Mouse (Mus musculus) CH12.LX (cell line): ENCODE measurements around the gene Olfr623. TPM values are rescaled to one million over a fixed set of nuclear protein-coding genes. Genes with fewer than 3 reads are reported as not detected.

Experiments used
- DNase-seq: peaks from one replicate; pipeline ENCODE4 v3.0.0-alpha.2; 2013; ENCODE audit errors: extremely low read depth
- H3K27ac ChIP-seq: 2 replicates; pipeline ENCODE4 v1.5.1; 2012; ENCODE audit warnings: low read depth, mild to moderate bottlenecking, control low read depth, moderate library complexity; ENCODE audit not compliant: insufficient read depth
- H3K27me3 ChIP-seq: replicated peaks from 2 replicates; pipeline ENCODE3; 2012; ENCODE audit warnings: inconsistent platforms
- H3K36me3 ChIP-seq, 2 experiments: replicated peaks in 1 of 2; 2 replicates each; pipeline versions ENCODE3 to v1.6.1; 2012; ENCODE audit warnings: inconsistent platforms in 1 of 2, low read length in 1 of 2, mild to moderate bottlenecking in 1 of 2, mixed read lengths in 1 of 2, moderate library complexity in 1 of 2; ENCODE audit not compliant: control insufficient read depth in 1 of 2, insufficient read depth in 1 of 2
- H3K4me1 ChIP-seq, 2 experiments: 2 replicates each; pipeline ENCODE4 v1.6.1; 2012; ENCODE audit warnings: inconsistent platforms in 1 of 2, moderate library complexity in 1 of 2; ENCODE audit not compliant: insufficient read depth in 2 of 2, control insufficient read depth in 1 of 2
- H3K4me2 ChIP-seq: 2 replicates; pipeline ENCODE4 v1.6.1; 2012; ENCODE audit warnings: low read depth, mild to moderate bottlenecking, control low read depth; ENCODE audit not compliant: poor library complexity, insufficient read depth, severe bottlenecking
- H3K4me3 ChIP-seq, 3 experiments: fragments of 150-350 bp in 1 of 3; sonication (generic) in 1 of 3; replicated peaks in 1 of 3; 2 replicates each; pipeline versions ENCODE3 to v1.5.1; 2011 to 2012; ENCODE audit warnings: low read depth in 2 of 3, low read length in 2 of 3, mild to moderate bottlenecking in 2 of 3, moderate library complexity in 2 of 3, control low read depth in 1 of 3, improper control_type of control experiment in 1 of 3, inconsistent platforms in 1 of 3, mixed read lengths in 1 of 3; ENCODE audit not compliant: poor library complexity in 1 of 3
- H3K79me2 ChIP-seq: replicated peaks from 2 replicates; pipeline ENCODE4 v1.6.1; 2012; ENCODE audit warnings: mild to moderate bottlenecking, moderate library complexity; ENCODE audit not compliant: control insufficient read depth, poor library complexity, insufficient read depth, severe bottlenecking; ENCODE audit errors: extremely low read depth
- H3K9ac ChIP-seq: 2 replicates; pipeline ENCODE4 v1.6.1; 2012; ENCODE audit warnings: low read depth, mild to moderate bottlenecking, control low read depth, moderate library complexity; ENCODE audit not compliant: insufficient read depth
- H3K9me3 ChIP-seq: replicated peaks from 2 replicates; pipeline ENCODE3; 2012; ENCODE audit warnings: low read length, inconsistent platforms, mixed read lengths
- CHD1 ChIP-seq: IDR thresholded peaks from 2 replicates; pipeline ENCODE4 v1.6.1; 2012; ENCODE audit warnings: low read depth, low read length, improper control_type of control experiment, inconsistent platforms
- CHD2 ChIP-seq: IDR thresholded peaks from 2 replicates; pipeline ENCODE4 v1.6.1; 2011; ENCODE audit warnings: low read length, improper control_type of control experiment
- CTCF ChIP-seq, 2 experiments: IDR thresholded peaks in 1 of 2; conservative IDR thresholded peaks in 1 of 2; 2 replicates each; pipeline ENCODE4 v1.5.1; 2011 to 2012; ENCODE audit warnings: low read depth in 2 of 2, low read length in 2 of 2, improper control_type of control experiment in 1 of 2, inconsistent platforms in 1 of 2, mild to moderate bottlenecking in 1 of 2, moderate library complexity in 1 of 2
- E2F4 ChIP-seq: IDR thresholded peaks from 2 replicates; pipeline ENCODE4 v1.6.1; 2011; ENCODE audit warnings: low read depth, low read length, improper control_type of control experiment; ENCODE audit not compliant: insufficient replicate concordance
- ELF1 ChIP-seq: IDR thresholded peaks from 2 replicates; pipeline ENCODE4 v1.6.1; 2014; ENCODE audit warnings: low read depth, mild to moderate bottlenecking, inconsistent platforms, low read length, improper control_type of control experiment
- GABPA ChIP-seq: IDR thresholded peaks from 2 replicates; pipeline ENCODE4 v1.6.1; 2012; ENCODE audit warnings: low read depth, low read length, improper control_type of control experiment, inconsistent platforms; ENCODE audit not compliant: insufficient replicate concordance
- HCFC1 ChIP-seq: IDR thresholded peaks from 2 replicates; pipeline ENCODE4 v1.6.1; 2012; ENCODE audit warnings: low read depth, mild to moderate bottlenecking, inconsistent platforms, low read length, improper control_type of control experiment
- IRF4 ChIP-seq: IDR thresholded peaks from 2 replicates; pipeline ENCODE4 v1.6.1; 2014; ENCODE audit warnings: low read depth, mild to moderate bottlenecking, inconsistent platforms, low read length, improper control_type of control experiment
- JUND ChIP-seq: conservative IDR thresholded peaks from 2 replicates; pipeline ENCODE4 v1.6.1; 2011; ENCODE audit warnings: low read depth, low read length, improper control_type of control experiment
- KAT2A ChIP-seq: IDR thresholded peaks from 2 replicates; pipeline ENCODE4 v1.6.1; 2012; ENCODE audit warnings: low read length, improper control_type of control experiment, inconsistent platforms; ENCODE audit not compliant: insufficient replicate concordance
- MAFK ChIP-seq: IDR thresholded peaks from 2 replicates; pipeline ENCODE4 v1.6.1; 2011; ENCODE audit warnings: low read length, improper control_type of control experiment; ENCODE audit not compliant: insufficient replicate concordance
- MAZ ChIP-seq: IDR thresholded peaks from 2 replicates; pipeline ENCODE4 v1.6.1; 2012; ENCODE audit warnings: low read depth, mild to moderate bottlenecking, inconsistent platforms, low read length, improper control_type of control experiment, moderate library complexity
- MXI1 ChIP-seq: IDR thresholded peaks from 2 replicates; pipeline ENCODE4 v1.6.1; 2011; ENCODE audit warnings: mild to moderate bottlenecking, low read depth, low read length, improper control_type of control experiment
- NRF1 ChIP-seq: IDR thresholded peaks from 2 replicates; pipeline ENCODE4 v1.6.1; 2014; ENCODE audit warnings: low read depth, mild to moderate bottlenecking, inconsistent platforms, low read length, improper control_type of control experiment, moderate library complexity
- PAX5 ChIP-seq: IDR thresholded peaks from 2 replicates; pipeline ENCODE4 v1.6.1; 2012; ENCODE audit warnings: low read length, inconsistent platforms, mixed read lengths
- POLR2A ChIP-seq: IDR thresholded peaks from 2 replicates; pipeline ENCODE4 v1.6.1; 2011; ENCODE audit warnings: low read depth, mild to moderate bottlenecking, improper control_type of control experiment, low read length
- RAD21 ChIP-seq: IDR thresholded peaks from 2 replicates; pipeline ENCODE4 v1.6.1; 2011; ENCODE audit warnings: low read depth, mild to moderate bottlenecking, low read length, improper control_type of control experiment, moderate library complexity
- TBP ChIP-seq: conservative IDR thresholded peaks from 2 replicates; pipeline ENCODE4 v1.6.1; 2011; ENCODE audit warnings: low read depth, low read length, improper control_type of control experiment
- TCF12 ChIP-seq: IDR thresholded peaks from 2 replicates; pipeline ENCODE4 v1.6.1; 2014; ENCODE audit warnings: low read depth, mild to moderate bottlenecking, inconsistent platforms, low read length, improper control_type of control experiment
- UBTF ChIP-seq: IDR thresholded peaks from 2 replicates; pipeline ENCODE4 v1.6.1; 2012; ENCODE audit warnings: low read depth, mild to moderate bottlenecking, inconsistent platforms, low read length, improper control_type of control experiment, moderate library complexity
- USF1 ChIP-seq: IDR thresholded peaks from 2 replicates; pipeline ENCODE4 v1.6.1; 2014; ENCODE audit warnings: low read depth, mild to moderate bottlenecking, inconsistent platforms, low read length, improper control_type of control experiment
- ZC3H11A ChIP-seq: IDR thresholded peaks from 2 replicates; pipeline ENCODE4 v1.6.1; 2012; ENCODE audit warnings: low read depth, mild to moderate bottlenecking, inconsistent platforms, low read length, improper control_type of control experiment
- dilution Hi-C: fragments of 300-500 bp; cut with MboI; formaldehyde crosslinking; loops from 2 replicates; pipeline ENCODE4 v1.14.3; 2020; ENCODE audit warnings: low sequenced_read_pairs; ENCODE audit not compliant: extremely low pct_unique_long_range_greater_than_20kb, extremely low pct_ligation_motif_present
- in situ Hi-C: fragments of 300-500 bp; cut with MboI; formaldehyde crosslinking; loops from 3 replicates; pipeline ENCODE4 v1.14.3; 2019; ENCODE audit warnings: low sequenced_read_pairs, low pct_ligation_motif_present, low pct_unique_long_range_greater_than_20kb, mixed read lengths
- polyA plus RNA-seq: library from polyadenylated mRNA; unstranded; fragments of >175 nt; gene quantifications from 2 replicates; pipeline ENCODE4 v1.2.1, GENCODE M21; 2012; ENCODE audit warnings: low read depth; ENCODE audit not compliant: insufficient read length
- total RNA-seq, 2 experiments: library from RNA; depleted of rRNA; stranded (reverse); fragments of 300-350 nt in 1 of 2; fragments of >200 nt in 1 of 2; gene quantifications; 2 replicates each; pipeline ENCODE4 v1.2.3; 2012 to 2014

The Olfr623 gene
- total and polyA plus RNA-seq, 3 experiments = not detected

GRCm38 (mm10) chr7:103682420-103682819, 18.9 kb upstream of the Olfr623 start, which contains the start of gene Olfr625-ps1:
TSS of gene Olfr625-ps1 (plus strand) at chr7:103682720.
- Histone ChIP-seq H3K4me1 (no peaks in the 10 kb centered on the region), H3K9me3 (no peaks in the 10 kb centered on the region), H3K27me3 (no peaks in the 10 kb centered on the region), H3K9ac (no peak within 1 kb of the TSS), H3K4me3 (no peak within 1 kb of the TSS), H3K79me2 (no peaks in the 10 kb centered on the region), H3K27ac (no peak within 1 kb of the TSS), H3K36me3 (no peaks in the 10 kb centered on the region), H3K4me2 (no peak within 1 kb of the TSS)
- in situ Hi-C loops = no loop called here
- dilution Hi-C loops = no loop called here
- TF ChIP-seq MAZ (no peak), TBP (no peak), CTCF (conservative IDR thresholded peaks at IDR 0.05 in 1 of 2, IDR thresholded peaks at IDR 0.05 in 1 of 2; ENCODE audit: low read depth in 2 of 2, low read length in 2 of 2) (no peak), MXI1 (no peak), HCFC1 (no peak), POLR2A (no peak), NRF1 (no peak), MAFK (no peak), PAX5 (no peak), KAT2A (no peak), RAD21 (no peak), ELF1 (no peak), GABPA (no peak), UBTF (no peak), TCF12 (no peak), JUND (no peak), ZC3H11A (no peak), IRF4 (no peak), E2F4 (no peak)
- DNase-seq = no peak

- Histone ChIP-seq H3K27ac (no peak within 1 kb of the TSS), H3K4me1 (no peaks in the 10 kb centered on the region), H3K79me2 (no peaks in the 10 kb centered on the region), H3K36me3 (no peaks in the 10 kb centered on the region), H3K9ac (no peak within 1 kb of the TSS), H3K9me3 (no peaks in the 10 kb centered on the region), H3K27me3 (no peaks in the 10 kb centered on the region), H3K4me2 (no peak within 1 kb of the TSS), H3K4me3 (no peak within 1 kb of the TSS)
- in situ Hi-C loops = no loop called here
- DNase-seq = no peak
- dilution Hi-C loops = no loop called here
- TF ChIP-seq JUND (no peak), UBTF (no peak), USF1 (no peak), MAZ (no peak), IRF4 (no peak), TBP (no peak), PAX5 (no peak), HCFC1 (no peak), TCF12 (no peak), CHD1 (no peak), MAFK (no peak), CHD2 (no peak)
These were observed 7.6 kb upstream of the Olfr623 start, which contains the start of gene Olfr624 for GRCm38 (mm10) chr7:103671091-103671490. TSS of gene Olfr624 (minus strand) at chr7:103671191.
